Mouse (Mus musculus) lung, postnatal 0 days (tissue): ENCODE measurements around the gene Dclk2. TPM values are rescaled to one million over a fixed set of nuclear protein-coding genes. Genes with fewer than 3 reads are reported as not detected.

Experiments used
- ATAC-seq: fragments of 200-750 bp; cut with Nextera tagmentation; 2 replicates; pipeline ENCODE4 v1.8.0; 2017; ENCODE audit warnings: moderate library complexity
- DNase-seq: peaks from one replicate; pipeline ENCODE4 v3.0.0-alpha.2; 2016; ENCODE audit warnings: low spot score
- H3K27ac ChIP-seq: fragments of 300-500 bp; sonication (generic); 2 replicates; pipeline ENCODE4 v1.5.1; 2014; ENCODE audit warnings: antibody characterized with exemption, mild to moderate bottlenecking, low read length, mixed read lengths
- H3K27me3 ChIP-seq: fragments of 300-500 bp; sonication (generic); replicated peaks from 2 replicates; pipeline ENCODE4 v1.6.1; 2014; ENCODE audit warnings: low read length, mixed read lengths; ENCODE audit not compliant: insufficient read depth
- H3K36me3 ChIP-seq: fragments of 300-500 bp; sonication (generic); 2 replicates; pipeline ENCODE4 v1.6.1; 2014; ENCODE audit warnings: low read length, mixed read lengths; ENCODE audit not compliant: insufficient read depth
- H3K4me1 ChIP-seq: fragments of 300-500 bp; sonication (generic); 2 replicates; pipeline ENCODE4 v1.6.1; 2014; ENCODE audit warnings: antibody characterized with exemption, low read depth, low read length, mixed read lengths; ENCODE audit not compliant: insufficient read depth
- H3K4me2 ChIP-seq: fragments of 300-500 bp; sonication (generic); replicated peaks from 2 replicates; pipeline ENCODE4 v1.6.1; 2014; ENCODE audit warnings: low read depth, mild to moderate bottlenecking, low read length, moderate library complexity, mixed read lengths
- H3K4me3 ChIP-seq: fragments of 300-500 bp; sonication (generic); 2 replicates; pipeline ENCODE4 v1.5.1; 2014; ENCODE audit warnings: low read depth, low read length
- H3K9ac ChIP-seq: fragments of 300-500 bp; sonication (generic); replicated peaks from 2 replicates; pipeline ENCODE4 v1.6.1; 2014; ENCODE audit warnings: low read depth, mild to moderate bottlenecking
- H3K9me3 ChIP-seq: fragments of 300-500 bp; sonication (generic); 2 replicates; pipeline ENCODE4 v1.6.1; 2016; ENCODE audit warnings: low read length, mixed read lengths
- CTCF ChIP-seq: IDR thresholded peaks from 2 replicates; pipeline ENCODE4 v1.5.1; 2016; ENCODE audit warnings: antibody characterized with exemption, mild to moderate bottlenecking
- EP300 ChIP-seq: IDR thresholded peaks from 2 replicates; pipeline ENCODE4 v1.6.1; 2016; ENCODE audit warnings: antibody characterized with exemption, mild to moderate bottlenecking, control low read depth
- WGBS: fragments of 180-500 bp; shearing (Covaris S2); extraction: QIAGEN DNeasy Blood & Tissue Kit; methylation state at CpG from one replicate; pipeline ENCODE4 v1.1.7; 2014; 5-methylcytosine and 5-hydroxymethylcytosine counted together
- polyA plus RNA-seq: library from polyadenylated mRNA; unstranded; fragments of >200 nt; fragmentation: Nextera tagmentation; extraction: Ambion mirVana; gene quantifications from 2 replicates; pipeline ENCODE4 v1.2.1, GENCODE M21; 2015

Gene Dclk2
- polyA plus RNA-seq, 1 experiment from 2014 or later: 2.1 TPM

DNA sequence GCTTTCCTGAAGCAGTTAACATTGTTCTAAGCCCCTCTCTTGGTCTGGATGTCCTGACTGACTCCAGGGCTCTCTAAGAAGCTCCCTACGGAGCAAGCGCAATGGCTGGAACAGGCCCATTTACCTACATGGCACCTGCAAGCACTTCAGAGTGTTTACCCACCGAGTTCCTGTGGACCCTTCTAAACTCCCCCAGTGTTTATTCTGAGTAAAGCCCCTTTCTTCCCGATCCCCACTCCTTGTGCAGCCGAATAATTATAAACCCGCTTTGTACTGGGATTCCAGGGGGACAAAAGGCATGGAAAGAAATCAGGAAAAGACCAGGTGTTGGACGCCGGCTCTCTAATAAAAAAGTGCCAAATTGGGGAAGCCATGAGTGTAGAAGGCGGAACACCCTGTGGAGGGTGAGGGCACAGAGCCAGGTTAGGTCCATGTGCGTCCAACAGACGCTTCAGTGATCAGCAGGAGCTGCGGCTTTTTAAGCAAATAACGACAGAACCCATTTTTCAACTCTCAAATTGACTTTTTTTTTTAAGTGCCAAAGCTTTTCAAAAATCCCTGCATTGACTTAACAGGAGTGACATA is 102.6 kb downstream of the Dclk2 start:
- peak overlapping the region; percentile 9; the same call in 1 of the 2 replicates for H3K4me2 ChIP-seq
- TF ChIP-seq CTCF (no peak), EP300 (no peak)

GRCm38 (mm10) chr3:86812689-86813088 is 108.0 kb downstream of the Dclk2 start:
- no peak overlapping the region for H3K4me2 ChIP-seq
- H3K9ac ChIP-seq: no peak overlapping the region
- no peak overlapping the region for H3K27ac ChIP-seq
- WGBS: 21% methylated on average over 3 of the region's 3 CpGs
- no peaks in the 10 kb centered on the region for H3K27me3 ChIP-seq
- no peaks in the 10 kb centered on the region for H3K4me1 ChIP-seq
- H3K36me3 ChIP-seq: no peaks in the 10 kb centered on the region
- DNase-seq (peak; percentile 88), ATAC-seq (peak; percentile 85)
- no peaks in the 10 kb centered on the region for H3K9me3 ChIP-seq
- TF ChIP-seq CTCF (peak; percentile 99), EP300 (no peak)
- no peak overlapping the region for H3K4me3 ChIP-seq

More for the DNA sequence above, 102.6 kb downstream of the Dclk2 start:
- Histone ChIP-seq H3K27ac (no peak overlapping the region), H3K27me3 (no peaks in the 10 kb centered on the region), H3K4me1 (no peaks in the 10 kb centered on the region), H3K9ac (no peak overlapping the region), H3K36me3 (no peaks in the 10 kb centered on the region), H3K9me3 (no peaks in the 10 kb centered on the region), H3K4me3 (no peak overlapping the region)
- 51% methylated on average over 13 of the region's 13 CpGs for WGBS
- ATAC-seq: no peak
- peak; percentile 25 for DNase-seq

DNA sequence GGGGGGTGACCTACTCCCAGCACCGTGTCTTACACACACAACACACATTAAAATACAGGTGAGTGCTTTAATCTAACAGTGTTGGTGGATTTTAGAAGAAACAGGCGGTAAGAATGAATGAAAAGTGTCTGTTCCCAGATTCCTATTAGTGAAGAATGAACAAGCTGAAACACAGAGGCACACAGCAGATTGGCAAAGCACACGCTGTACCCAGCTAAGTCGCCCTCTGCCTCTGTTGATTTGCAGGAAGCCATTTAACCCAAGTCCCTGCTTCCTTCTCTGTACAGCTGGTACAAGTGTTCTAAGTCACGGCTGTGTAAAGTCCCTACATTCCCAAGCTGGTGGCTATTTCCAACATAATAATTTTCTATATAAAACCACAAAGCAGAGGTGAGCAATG is 109.7 kb downstream of the Dclk2 start:
- DNase-seq (no peak), ATAC-seq (no peak)
- no peaks in the 10 kb centered on the region for H3K9me3 ChIP-seq
- no peak overlapping the region for H3K4me3 ChIP-seq
- no peaks in the 10 kb centered on the region for H3K36me3 ChIP-seq
- H3K27me3 ChIP-seq: no peaks in the 10 kb centered on the region
- 85% methylated on average over 5 of the region's 5 CpGs for WGBS
- TF ChIP-seq CTCF (no peak), EP300 (no peak)
- H3K4me1 ChIP-seq: no peaks in the 10 kb centered on the region
- no peak overlapping the region for H3K27ac ChIP-seq
- no peak overlapping the region for H3K4me2 ChIP-seq
- no peak overlapping the region for H3K9ac ChIP-seq

GRCm38 (mm10) chr3:86809646-86810045 is 111.0 kb downstream of the Dclk2 start:
- ATAC-seq: no peak; the same call in 1 of the 2 replicates
- no peaks in the 10 kb centered on the region for H3K4me1 ChIP-seq
- H3K27me3 ChIP-seq: no peaks in the 10 kb centered on the region
- H3K9me3 ChIP-seq: no peaks in the 10 kb centered on the region
- H3K9ac ChIP-seq: no peak overlapping the region
- no peak overlapping the region for H3K27ac ChIP-seq
- H3K36me3 ChIP-seq: no peaks in the 10 kb centered on the region
- 45% methylated on average over 2 of the region's 2 CpGs for WGBS
- no peak overlapping the region for H3K4me2 ChIP-seq
- H3K4me3 ChIP-seq: no peak overlapping the region
- TF ChIP-seq CTCF (no peak), EP300 (no peak)
- DNase-seq: no peak

GRCm38 (mm10) chr3:86809199-86809598 is 111.5 kb downstream of the Dclk2 start:
- no peaks in the 10 kb centered on the region for H3K36me3 ChIP-seq
- H3K9me3 ChIP-seq: no peaks in the 10 kb centered on the region
- no peaks in the 10 kb centered on the region for H3K27me3 ChIP-seq
- no peak for ATAC-seq
- H3K4me3 ChIP-seq: no peak overlapping the region
- H3K9ac ChIP-seq: no peak overlapping the region
- no peak overlapping the region for H3K4me2 ChIP-seq
- DNase-seq: no peak
- WGBS: 53% methylated on average over 9 of the region's 9 CpGs
- no peak overlapping the region for H3K27ac ChIP-seq
- H3K4me1 ChIP-seq: no peaks in the 10 kb centered on the region
- TF ChIP-seq EP300 (no peak), CTCF (no peak)

DNA sequence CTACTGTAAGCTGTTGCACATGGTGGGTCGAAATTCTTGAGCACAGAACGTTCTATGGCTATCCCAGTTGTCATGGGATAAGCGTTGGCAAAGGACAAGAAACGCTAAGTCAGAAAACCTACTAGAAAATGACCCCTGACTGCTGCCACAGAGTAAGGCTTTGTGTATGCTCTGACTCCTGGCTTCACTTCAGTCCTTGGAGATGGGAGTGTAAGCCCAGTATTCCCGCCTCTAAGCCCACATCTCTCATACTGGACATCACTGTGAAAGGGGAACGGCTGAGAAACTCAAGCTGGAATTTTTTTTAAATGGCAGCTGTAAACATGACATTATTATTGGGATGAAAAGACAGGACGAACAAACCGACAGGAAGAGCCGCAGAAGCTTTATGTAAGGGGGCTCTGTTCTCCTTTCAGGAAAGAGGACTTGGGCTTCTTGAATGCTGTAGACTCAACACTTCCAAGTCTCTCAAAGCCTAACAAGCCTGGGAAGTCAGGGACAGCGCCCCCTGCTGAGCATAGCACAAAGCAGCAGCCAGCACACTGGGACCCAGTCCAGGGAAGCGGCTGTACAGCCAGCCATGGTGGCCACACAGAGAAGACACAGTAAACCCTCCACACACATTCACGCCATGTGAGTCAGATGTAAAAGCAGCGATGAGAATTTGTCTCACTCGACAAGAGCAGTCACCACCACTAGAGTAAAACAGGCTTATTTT is 112.7 kb downstream of the Dclk2 start:
- ATAC-seq (no peak; the same call in 1 of the 2 replicates), DNase-seq (peak; percentile 41)
- Histone ChIP-seq H3K27me3 (no peaks in the 10 kb centered on the region), H3K36me3 (no peaks in the 10 kb centered on the region), H3K27ac (no peak overlapping the region), H3K9ac (no peak overlapping the region), H3K4me2 (no peak overlapping the region), H3K4me1 (no peaks in the 10 kb centered on the region), H3K9me3 (no peaks in the 10 kb centered on the region), H3K4me3 (no peak overlapping the region)
- TF ChIP-seq EP300: no peak
- TF ChIP-seq CTCF: peak; percentile 66
- 72% methylated on average over 14 of the region's 14 CpGs for WGBS
